Comparison of ENCODE assay signal across 8 mouse cellular contexts in the genomic region with DNA sequence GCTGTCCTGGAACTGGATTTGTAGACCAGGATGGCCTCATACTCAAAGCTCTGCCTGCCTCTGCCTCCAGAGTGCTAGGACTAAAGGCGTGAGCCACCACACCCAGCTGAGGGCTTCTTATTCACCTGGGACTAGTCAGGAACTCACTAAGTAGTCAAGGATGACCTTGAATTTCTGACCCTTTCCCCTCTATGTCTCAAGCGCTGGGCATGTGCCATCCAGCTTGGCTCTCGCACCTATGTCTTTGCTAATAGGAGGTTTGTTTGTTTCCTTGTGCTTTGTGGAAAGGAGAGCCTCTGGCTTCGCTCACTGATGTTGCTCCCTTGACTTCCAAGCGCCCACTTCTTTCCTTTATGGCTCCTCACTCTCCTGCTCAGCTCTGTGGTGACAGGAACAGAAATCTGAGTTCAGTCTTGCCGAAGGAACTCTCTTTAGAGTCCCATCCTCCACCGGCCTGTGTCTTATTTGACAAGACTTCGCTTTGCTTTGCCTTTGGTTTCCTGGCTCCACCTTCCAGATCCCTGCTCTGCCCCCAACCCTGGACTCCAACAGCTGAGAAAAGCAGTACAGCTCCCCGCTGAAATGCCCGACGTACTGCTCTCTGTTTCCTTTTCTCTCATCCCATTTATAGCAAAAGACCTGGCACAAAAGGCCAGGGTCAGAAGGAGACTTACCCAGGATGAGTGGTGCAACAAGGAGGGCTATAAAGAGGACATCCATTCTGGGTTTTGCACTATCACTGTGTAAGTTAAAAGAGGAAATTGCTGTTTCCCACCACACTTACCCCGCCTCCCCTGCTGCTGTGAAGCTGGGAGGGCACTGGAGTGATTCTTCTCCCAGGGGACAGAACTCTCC. TPM values are rescaled to one million over a fixed set of nuclear protein-coding genes. Genes with fewer than 3 reads are reported as not detected.
DNase-seq lines count a peak whose midpoint lies in the region; ATAC-seq and TF ChIP-seq lines count a peak whose summit lies in the region.

Gene BC028528, minus strand, starts transcription at position 795 of the 855 bp plus-strand sequence.

- no peak for TF ChIP-seq CTCF in left cerebral cortex, adult 2 months (IDR thresholded peaks at IDR 0.05)

- no peaks in the 10 kb centered on the region for H3K27me3 ChIP-seq in heart, embryonic 15.5 days
- no peaks in the 10 kb centered on the region for H3K27me3 ChIP-seq in limb, embryonic 14.5 days (ENCODE audit: control insufficient read depth, insufficient read depth, low read length)
- H3K27me3 ChIP-seq in midbrain, embryonic 13.5 days = 0 out of 2 replicates have a peak, but pooled peaks cover 10% of the 10 kb centered on the region

- TF ChIP-seq POLR2A in limb, embryonic 14.5 days (IDR thresholded peaks at IDR 0.05; ENCODE audit: borderline replicate concordance, extremely low read depth, insufficient read depth, insufficient read length) = no peak

- peak within 1 kb of the TSS; percentile 26 for H3K4me3 ChIP-seq in left cerebral cortex, adult 2 months
- peak within 1 kb of the TSS; percentile 40 for H3K4me3 ChIP-seq in heart, embryonic 15.5 days
- peak within 1 kb of the TSS; percentile 17 for H3K4me3 ChIP-seq in limb, embryonic 14.5 days (replicated peaks; ENCODE audit: low read length)
- H3K4me3 ChIP-seq in midbrain, embryonic 13.5 days (replicated peaks) = no peak within 1 kb of the TSS

- intact Hi-C loops in left cerebral cortex, adult 2 months (cut with DNase I) = no loop called here
- intact Hi-C loops in left cerebral cortex, postnatal 36 days (cut with DNase I) = no loop called here

- peaks cover 38% of the 10 kb centered on the region for H3K4me1 ChIP-seq in heart, embryonic 15.5 days (replicated peaks)
- H3K4me1 ChIP-seq in limb, embryonic 14.5 days (ENCODE audit: control insufficient read depth, insufficient read depth, low read length) = peaks cover 10% of the 10 kb centered on the region; the same call in 1 of the 2 replicates
- H3K4me1 ChIP-seq in midbrain, embryonic 13.5 days (replicated peaks) = peaks cover 29% of the 10 kb centered on the region

- ATAC-seq in heart, embryonic 15.5 days (replicated peaks; ENCODE audit: insufficient number of reproducible peaks, insufficient read depth, low FRiP score, low read depth) = peak; percentile 25; the same call in 1 of the 2 replicates
- no peak for ATAC-seq in limb, embryonic 14.5 days (ENCODE audit: low FRiP score, low read depth)
- no peak for ATAC-seq in midbrain, embryonic 13.5 days

- peaks cover 5% of the 10 kb centered on the region; the same call in 1 of the 2 replicates for H3K36me3 ChIP-seq in heart, embryonic 15.5 days
- H3K36me3 ChIP-seq in limb, embryonic 14.5 days (ENCODE audit: control insufficient read depth, insufficient read depth, low read length) = 0 out of 2 replicates have a peak, but pooled peaks cover 4% of the 10 kb centered on the region
- H3K36me3 ChIP-seq in midbrain, embryonic 13.5 days = no peaks in the 10 kb centered on the region

- peak within 1 kb of the TSS; percentile 67 for H3K4me2 ChIP-seq in heart, embryonic 15.5 days
- H3K4me2 ChIP-seq in limb, embryonic 14.5 days (replicated peaks; ENCODE audit: low read depth, low read length, severe bottlenecking) = peak within 1 kb of the TSS; percentile 42
- no peak within 1 kb of the TSS for H3K4me2 ChIP-seq in midbrain, embryonic 13.5 days (replicated peaks)

- 21% methylated on average over 12 of the region's 12 CpGs for WGBS in heart, embryonic 15.5 days
- 26% methylated on average over 12 of the region's 12 CpGs for WGBS in limb, embryonic 14.5 days
- WGBS in midbrain, embryonic 13.5 days = 27% methylated on average over 12 of the region's 12 CpGs

- DNase-seq in left cerebral cortex, adult 2 months (ENCODE audit: extremely low spot score in 1 of 2, low spot score in 2 of 2) = no peak
- no peak for DNase-seq in left cerebral cortex, postnatal 36 days (ENCODE audit: low spot score in 2 of 2)
- DNase-seq in embryo, embryonic 11 days = peak; percentile 76
- peak; percentile 77 for DNase-seq in limb, embryonic 14.5 days (ENCODE audit: low spot score)
- no peak for DNase-seq in ovary, postnatal 10 days (ENCODE audit: low spot score)
- DNase-seq in frontal cortex, postnatal 10 days (ENCODE audit: low spot score in 2 of 2) = no peak

- H3K9ac ChIP-seq in heart, embryonic 15.5 days = peak within 1 kb of the TSS; percentile 5
- peak within 1 kb of the TSS; percentile 21; the same call in 1 of the 2 replicates for H3K9ac ChIP-seq in limb, embryonic 14.5 days (ENCODE audit: low read depth, low read length, severe bottlenecking)
- peak within 1 kb of the TSS; percentile 30; the same call in 1 of the 2 replicates for H3K9ac ChIP-seq in midbrain, embryonic 13.5 days (replicated peaks)

- no peaks in the 10 kb centered on the region for H3K9me3 ChIP-seq in heart, embryonic 15.5 days (replicated peaks)
- H3K9me3 ChIP-seq in limb, embryonic 14.5 days (ENCODE audit: control insufficient read depth, low read length) = no peaks in the 10 kb centered on the region
- H3K9me3 ChIP-seq in midbrain, embryonic 13.5 days = no peaks in the 10 kb centered on the region

- H3K27ac ChIP-seq in left cerebral cortex, adult 2 months = peak within 1 kb of the TSS; percentile 78
- H3K27ac ChIP-seq in heart, embryonic 15.5 days = peak within 1 kb of the TSS; percentile 81
- H3K27ac ChIP-seq in limb, embryonic 14.5 days (replicated peaks; ENCODE audit: low read depth, low read length) = peak within 1 kb of the TSS; percentile 61
- no peak within 1 kb of the TSS; the same call in 1 of the 2 replicates for H3K27ac ChIP-seq in midbrain, embryonic 13.5 days

RNA-seq across cellular contexts. Expression of gene BC028528, which starts in this region (rescaled TPM):
- 1 to 10 TPM; 3.3 to 5.4 TPM for total RNA-seq in left cerebral cortex, adult 2 months (2021)
- total RNA-seq in left cerebral cortex, postnatal 36 days (2021) = 1 to 10 TPM; 3.4 to 5.5 TPM
- 38.4 and 43.5 TPM in 2 replicates for polyA plus RNA-seq in heart, embryonic 15.5 days (2015; fragmentation: Nextera tagmentation; extraction: Ambion mirVana)
- polyA plus RNA-seq in limb, embryonic 14.5 days (2012; rRNA removed) = 16.6 and 20.6 TPM in 2 replicates
- polyA plus RNA-seq in limb, embryonic 14.5 days (2014; fragmentation: Nextera tagmentation; extraction: Ambion mirVana) = 16.6 and 21.1 TPM in 2 replicates
- polyA plus RNA-seq in midbrain, embryonic 13.5 days (2015; fragmentation: Nextera tagmentation; extraction: Ambion mirVana) = 12.9 and 14.4 TPM in 2 replicates

Comparison
In these comparisons a context has a peak if more than half of its experiments do, and no peak if none do; other contexts are left out.
1. DNase-seq: peak in embryo, embryonic 11 days (single experiment) and limb, embryonic 14.5 days (single experiment); none in left cerebral cortex, adult 2 months (0 of 2), left cerebral cortex, postnatal 36 days (0 of 2), ovary, postnatal 10 days (single experiment) and frontal cortex, postnatal 10 days (0 of 2).
2. Peak in every context shown above with its lines, with median percentiles within 50 percentile points of each other: H3K9ac ChIP-seq.